Mouse (Mus musculus): ENCODE measurements around the gene Muc3.

DNA sequence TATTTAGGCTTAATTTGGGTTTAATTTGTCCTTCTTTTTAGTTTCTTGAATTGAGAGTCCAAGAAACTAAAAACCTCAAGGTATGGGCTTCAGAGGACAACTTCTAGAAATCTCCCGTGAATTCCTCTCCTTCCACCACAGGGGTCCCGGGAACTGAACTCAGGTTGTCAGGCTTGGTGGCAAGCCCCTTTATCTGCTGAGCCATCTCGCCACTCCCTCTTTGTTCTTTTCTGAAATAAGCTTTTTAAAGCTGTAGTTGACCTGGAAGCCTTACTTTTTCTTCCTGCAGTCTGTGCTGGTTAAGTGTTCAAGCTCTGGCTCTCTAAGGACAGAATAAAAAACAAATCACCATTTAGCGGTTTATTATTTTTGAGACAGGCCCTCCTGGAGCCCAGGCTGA, 30.2 kb downstream of the Muc3 start:
- no peak for TF ChIP-seq CTCF (IDR thresholded peaks at IDR 0.05 in 2 of 3, conservative IDR thresholded peaks at IDR 0.05 in 1 of 3; ENCODE audit: control insufficient read depth in 1 of 3, insufficient read depth in 1 of 3, low read depth in 2 of 3, low read length in 3 of 3, poor library complexity in 1 of 3, severe bottlenecking in 1 of 3)
- no peak for TF ChIP-seq MYC (IDR thresholded peaks at IDR 0.05; ENCODE audit: low read depth, low read length)
- TF ChIP-seq POLR2A (IDR thresholded peaks at IDR 0.05; ENCODE audit: control insufficient read depth in 1 of 2, insufficient read depth in 1 of 2, low read depth in 1 of 2, low read length in 2 of 2, poor library complexity in 1 of 2): no peak
- no peak for TF ChIP-seq E2F4 (IDR thresholded peaks at IDR 0.05; ENCODE audit: borderline replicate concordance, low read depth, low read length)
- TF ChIP-seq MAX (IDR thresholded peaks at IDR 0.05; ENCODE audit: low read length): no peak
- no peak for TF ChIP-seq POLR2AphosphoS5 (IDR thresholded peaks at IDR 0.05; ENCODE audit: borderline replicate concordance, low read depth, low read length)
- no peak for TF ChIP-seq KAT2A (conservative IDR thresholded peaks at IDR 0.05; ENCODE audit: low read depth, low read length)
- no peak for TF ChIP-seq BHLHE40 (IDR thresholded peaks at IDR 0.05; ENCODE audit: borderline replicate concordance, low read depth, low read length)
- TF ChIP-seq USF2 (IDR thresholded peaks at IDR 0.05; ENCODE audit: borderline replicate concordance in 1 of 2, insufficient read depth in 1 of 2, low read depth in 1 of 2, low read length in 2 of 2): no peak
- TF ChIP-seq SMC3 (IDR thresholded peaks at IDR 0.05; ENCODE audit: low read depth, low read length): no peak
- no peak for TF ChIP-seq EP300 (IDR thresholded peaks at IDR 0.05; ENCODE audit: low read depth in 1 of 2, low read length in 2 of 2)

Measured in MEL (cell line).